Mouse (Mus musculus) T-cell, adult 2 months (primary cell): Measurements from ENCODE around the gene Cfap61.
"Not testable (repeated sequence)": the region's sequence is repeated elsewhere in the genome, so short reads cannot be mapped to it uniquely, and the experiment has no call there.

Experiments
- DNase-seq: peaks from one replicate; pipeline ENCODE4 v3.0.0; 2022; ENCODE audit warnings: low spot score

The Cfap61 gene

GRCm38 (mm10) chr2:145934339-145935231, at the start of gene Cfap61, which contains the start of gene Crnkl1:
Gene Cfap61, plus strand, starts transcription at chr2:145934784.
Gene Crnkl1, minus strand, starts transcription at chr2:145935014.
- peak; percentile 95 for DNase-seq

- DNase-seq: no peak
Measured at GRCm38 (mm10) chr2:145884913-145885785, 49.4 kb upstream of the Cfap61 start.

GRCm38 (mm10) chr2:145887937-145888765, 46.4 kb upstream of the Cfap61 start:
- no peak for DNase-seq

- DNase-seq: no peak
Measured at GRCm38 (mm10) chr2:145888766-145889480, 45.7 kb upstream of the Cfap61 start.

GRCm38 (mm10) chr2:145890571-145890970, 44.0 kb upstream of the Cfap61 start:
- DNase-seq: no peak

- DNase-seq: no peak
Measured at GRCm38 (mm10) chr2:145893756-145894155, 40.8 kb upstream of the Cfap61 start.

- no peak for DNase-seq
Measured at GRCm38 (mm10) chr2:145898106-145898505, 36.5 kb upstream of the Cfap61 start.

- DNase-seq: not testable (repeated sequence)
Measured at GRCm38 (mm10) chr2:145900318-145900717, 34.3 kb upstream of the Cfap61 start.

- DNase-seq: no peak
Measured at GRCm38 (mm10) chr2:145901861-145902260, 32.7 kb upstream of the Cfap61 start, which contains the start of gene Naa20. Gene Naa20, plus strand, starts transcription at chr2:145902099.

- peak; percentile 85 for DNase-seq
Measured at GRCm38 (mm10) chr2:145903061-145903901, 31.3 kb upstream of the Cfap61 start.

- DNase-seq: no peak
Measured at GRCm38 (mm10) chr2:145903983-145904616, 30.5 kb upstream of the Cfap61 start.

GRCm38 (mm10) chr2:145905156-145905555, 29.4 kb upstream of the Cfap61 start:
- peak; percentile 25 for DNase-seq

GRCm38 (mm10) chr2:145905884-145906283, 28.7 kb upstream of the Cfap61 start:
- DNase-seq: not testable (repeated sequence)

- DNase-seq: no peak
Measured at GRCm38 (mm10) chr2:145920941-145921650, 13.5 kb upstream of the Cfap61 start.

GRCm38 (mm10) chr2:145936975-145937374, 2.4 kb downstream of the Cfap61 start:
- DNase-seq: no peak

- DNase-seq: no peak
Measured at GRCm38 (mm10) chr2:145941403-145941802, 6.8 kb downstream of the Cfap61 start.

- DNase-seq: no peak
Measured at GRCm38 (mm10) chr2:145944286-145944685, 9.7 kb downstream of the Cfap61 start.

GRCm38 (mm10) chr2:145948402-145948954, 13.9 kb downstream of the Cfap61 start:
- no peak for DNase-seq
